Mouse (Mus musculus) layer of hippocampus, adult 8-10 months (tissue): ENCODE data around the gene Grik5. TPM values are rescaled to one million over a fixed set of nuclear protein-coding genes. Genes with fewer than 3 reads are reported as not detected.

Experiments
- microRNA-seq, 2 experiments: library from miRNA; unstranded; fragments of <30 nt; microRNA quantifications; one replicate each; pipeline ENCODE4 v1.2.0; 2022
- total RNA-seq, 4 experiments: library from RNA; stranded (reverse); gene quantifications; 2 replicates each; pipeline ENCODE4 v1.2.4; 2022

Gene Grik5
- total RNA-seq, 4 experiments from 2014 or later = 206 to 235 (median 220) TPM

Small RNA genes lying within 50 kb of the gene (microRNA-seq; reads per million reads assigned to microRNA genes)
- gene Mir6537 = 0.32 to 2.0 reads per million in 2 experiments
- gene Mir7046 = 8.6 to 13.1 reads per million in 2 experiments
- 54.9 to 82.1 reads per million in 2 experiments for gene Mir7047

Other genes with a start within 250 kb of the Grik5 start
- gene Gm9844, start 210.1 kb downstream of the Grik5 start, total RNA-seq = not detected
- gene Lypd4, start 202.4 kb downstream of the Grik5 start, total RNA-seq = not detected
- not detected for gene Dmrtc2, start 202.3 kb downstream of the Grik5 start, total RNA-seq
- gene Rps19, start 188.0 kb downstream of the Grik5 start, total RNA-seq = 100 to 1,000 TPM; 518 to 648 (median 579) TPM
- under 1 TPM in 2 of 4 experiments, not detected in 2; 0.30 to 0.58 TPM for gene Cd79a, start 175.0 kb downstream of the Grik5 start, total RNA-seq
- gene Arhgef1, start 169.4 kb downstream of the Grik5 start, total RNA-seq = 100 to 1,000 TPM in 1 of 4 experiments, 10 to 100 TPM in 3; 94.8 to 111 (median 99.3) TPM
- not detected for gene Gm4881, start 127.9 kb downstream of the Grik5 start, total RNA-seq
- gene Rabac1, start 99.6 kb downstream of the Grik5 start, total RNA-seq = 100 to 1,000 TPM; 293 to 308 (median 300) TPM
- 1,000 to 10,000 TPM; 2,163 to 2,251 (median 2,216) TPM for gene Atp1a3, start 66.4 kb downstream of the Grik5 start, total RNA-seq
- gene Zfp574, start 221 bp upstream of the Grik5 start, total RNA-seq = 10 to 100 TPM; 28.0 to 31.0 (median 29.6) TPM
- 10 to 100 TPM in 3 of 4 experiments, 1 to 10 TPM in 1; 8.9 to 14.3 (median 11.7) TPM for gene Pou2f2, start 107.4 kb upstream of the Grik5 start, total RNA-seq
- 10 to 100 TPM; 22.0 to 28.9 (median 26.5) TPM for gene Dedd2, start 148.3 kb upstream of the Grik5 start, total RNA-seq
- gene Zfp526, start 149.1 kb upstream of the Grik5 start, total RNA-seq = 10 to 100 TPM; 11.2 to 12.5 (median 11.7) TPM
- 100 to 1,000 TPM; 198 to 216 (median 204) TPM for gene Gsk3a, start 165.5 kb upstream of the Grik5 start, total RNA-seq
- gene Erf, start 178.4 kb upstream of the Grik5 start, total RNA-seq = 10 to 100 TPM; 39.0 to 61.0 (median 49.4) TPM
- 100 to 1,000 TPM; 196 to 252 (median 228) TPM for gene Cic, start 195.4 kb upstream of the Grik5 start, total RNA-seq
- gene Pafah1b3, start 225.6 kb upstream of the Grik5 start, total RNA-seq = 10 to 100 TPM; 25.2 to 28.9 (median 27.9) TPM
- gene Prr19, start 229.1 kb upstream of the Grik5 start, total RNA-seq = under 1 TPM in 1 of 4 experiments, not detected in 3; 0.25 TPM
- 10 to 100 TPM; 28.7 to 36.7 (median 33.4) TPM for gene Tmem145, start 233.8 kb upstream of the Grik5 start, total RNA-seq
- gene Megf8, start 244.8 kb upstream of the Grik5 start, total RNA-seq = 100 to 1,000 TPM in 2 of 4 experiments, 10 to 100 TPM in 2; 90.3 to 107 (median 97.0) TPM